Comparison of ENCODE assay signal across 23 mouse cellular contexts in the genomic region with DNA sequence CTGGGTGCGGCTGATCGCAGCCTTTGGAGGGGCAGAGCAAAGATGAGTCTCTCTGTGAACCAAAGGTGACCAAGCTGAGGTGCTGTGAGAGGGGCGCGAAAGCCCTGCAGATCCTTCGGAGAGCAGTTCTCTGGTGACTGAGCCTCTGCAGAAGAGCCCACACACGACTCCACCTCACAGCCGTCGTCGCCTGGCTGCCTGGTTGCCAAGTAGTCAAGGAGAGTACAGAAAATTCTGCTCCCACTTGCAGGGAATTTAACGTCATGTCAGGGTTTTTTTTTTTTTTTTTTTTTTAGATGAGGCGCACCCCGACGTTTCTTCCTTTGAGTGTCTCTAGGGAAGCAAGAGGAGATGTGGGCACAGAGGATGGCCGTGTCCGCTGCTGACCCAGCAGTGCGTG.
DNase-seq lines count a peak whose midpoint lies in the region; ATAC-seq lines count a peak whose summit lies in the region.
"Had no signal": no experiment of that assay in that cellular context is flagged by ENCODE, and none has a peak within 500 bp of the region (broad histone marks: within the 10 kb centered on the region; RNA-seq: fewer than 3 reads in every experiment).

No protein-coding gene starts in this region.

- H3K9ac ChIP-seq in forebrain, embryonic 13.5 days = no peak overlapping the region
- H3K9ac ChIP-seq: hindbrain, embryonic 12.5 days; liver, embryonic 15.5 days; midbrain, embryonic 12.5 days had no signal

- no peak for DNase-seq in forebrain, embryonic 10.5 days (ENCODE audit: extremely low spot score, low spot score)
- peak; percentile 48 to 64 for DNase-seq in left cerebral cortex, postnatal 14 days (ENCODE audit: low spot score in 2 of 2)
- DNase-seq in left cerebral cortex, postnatal 4 days = no peak
- peak; percentile 34 to 38 for DNase-seq in right cerebral cortex, adult 2 months (ENCODE audit: low spot score in 2 of 2)
- DNase-seq in right cerebral cortex, postnatal 25 days = no peak
- DNase-seq in cerebellum, adult 11 months = no peak
- DNase-seq in adrenal gland, adult 18-20 months (ENCODE audit: low spot score in 2 of 2) = no peak
- DNase-seq: adrenal gland, postnatal 14 days; cerebellum, adult 11-12 months; cerebellum, postnatal 25 days; embryo, embryonic 11 days; heart, postnatal 10 days; kidney, adult 8-10 months; kidney, postnatal 25 days had no signal

- intact Hi-C loops in left cerebral cortex, postnatal 14 days (cut with DNase I) = no loop called here
- intact Hi-C loops in left cerebral cortex, postnatal 4 days (cut with DNase I) = no loop called here

- peak overlapping the region; percentile 26 for H3K4me3 ChIP-seq in forebrain, embryonic 10.5 days
- H3K4me3 ChIP-seq in forebrain, embryonic 13.5 days = no peak overlapping the region
- H3K4me3 ChIP-seq: hindbrain, embryonic 12.5 days; liver, embryonic 15.5 days; midbrain, embryonic 12.5 days had no signal

- no peak for ATAC-seq in forebrain, embryonic 13.5 days
- ATAC-seq: activated CD4-positive, CD25-positive, alpha-beta regulatory T cell, adult 4 months; inflammation-experienced regulatory T-cells, adult 6 months had no signal

- H3K27me3 ChIP-seq in forebrain, embryonic 10.5 days (ENCODE audit: poor library complexity, severe bottlenecking) = peaks cover 98% of the 10 kb centered on the region
- H3K27me3 ChIP-seq in forebrain, embryonic 13.5 days = peaks cover 81% of the 10 kb centered on the region

- WGBS in forebrain, embryonic 10.5 days = 2% methylated on average over 16 of the region's 16 CpGs
- 4% methylated on average over 16 of the region's 16 CpGs for WGBS in forebrain, embryonic 13.5 days

- H3K27ac ChIP-seq in forebrain, embryonic 10.5 days = peak overlapping the region; percentile 68
- no peak overlapping the region for H3K27ac ChIP-seq in forebrain, embryonic 13.5 days
- H3K27ac ChIP-seq: hindbrain, embryonic 12.5 days; liver, embryonic 15.5 days; macrophage; midbrain, embryonic 12.5 days had no signal

- no peak overlapping the region for H3K4me2 ChIP-seq in forebrain, embryonic 13.5 days
- H3K4me2 ChIP-seq: heart, embryonic 11.5 days; hindbrain, embryonic 12.5 days; liver, embryonic 15.5 days; midbrain, embryonic 12.5 days had no signal

- H3K4me1 ChIP-seq in forebrain, embryonic 10.5 days = peaks cover 26% of the 10 kb centered on the region
- peaks cover 15% of the 10 kb centered on the region for H3K4me1 ChIP-seq in forebrain, embryonic 13.5 days
- H3K4me1 ChIP-seq: liver, embryonic 15.5 days had no signal

- peaks cover 7% of the 10 kb centered on the region for H3K9me3 ChIP-seq in forebrain, embryonic 10.5 days
- H3K9me3 ChIP-seq in forebrain, embryonic 13.5 days (replicated peaks) = no peaks in the 10 kb centered on the region
- H3K9me3 ChIP-seq: G1E; liver, embryonic 15.5 days had no signal

- no peaks in the 10 kb centered on the region for H3K36me3 ChIP-seq in forebrain, embryonic 10.5 days (replicated peaks)
- H3K36me3 ChIP-seq in forebrain, embryonic 13.5 days (ENCODE audit: poor library complexity, severe bottlenecking) = no peaks in the 10 kb centered on the region
- H3K36me3 ChIP-seq: G1E; hindbrain, embryonic 12.5 days; liver, embryonic 15.5 days; midbrain, embryonic 12.5 days had no signal

Comparison
In these comparisons a context has a peak if more than half of its experiments do, and no peak if none do; other contexts are left out.
1. DNase-seq: peak in left cerebral cortex, postnatal 14 days (2 of 2) and right cerebral cortex, adult 2 months (2 of 2); none in forebrain, embryonic 10.5 days (single experiment), left cerebral cortex, postnatal 4 days (single experiment), right cerebral cortex, postnatal 25 days (single experiment), cerebellum, adult 11 months (single experiment) and adrenal gland, adult 18-20 months (0 of 2).